Mouse (Mus musculus) MEL (cell line): ENCODE measurements around the gene Usp32. TPM values are rescaled to one million over a fixed set of nuclear protein-coding genes. Genes with fewer than 3 reads are reported as not detected.

Experiments
- DNase-seq: peaks from one replicate; pipeline ENCODE4 v3.0.0; 2011; ENCODE audit warnings: low read depth, low spot score
- H3K27ac ChIP-seq: 2 replicates; pipeline ENCODE4 v1.5.1; 2012; ENCODE audit warnings: low read depth, mild to moderate bottlenecking, control low read depth, low read length, moderate library complexity; ENCODE audit not compliant: control insufficient read depth
- H3K27me3 ChIP-seq, 2 experiments: fragments of 150-350 bp in 1 of 2; sonication (generic) in 1 of 2; 2 replicates each; pipeline ENCODE4 v1.6.1; 2012; ENCODE audit warnings: low read length in 2 of 2, mild to moderate bottlenecking in 2 of 2, improper control_type of control experiment in 1 of 2, moderate library complexity in 1 of 2; ENCODE audit not compliant: insufficient read depth in 2 of 2, control insufficient read depth in 1 of 2
- H3K36me3 ChIP-seq, 2 experiments: 2 replicates each; pipeline ENCODE4 v1.6.1; 2012 to 2014; ENCODE audit warnings: low read length in 2 of 2, improper control_type of control experiment in 1 of 2, inconsistent platforms in 1 of 2, mild to moderate bottlenecking in 1 of 2; ENCODE audit not compliant: insufficient read depth in 2 of 2, control insufficient read depth in 1 of 2
- H3K4me1 ChIP-seq, 2 experiments: fragments of 150-350 bp in 1 of 2; sonication (generic) in 1 of 2; 2 replicates each; pipeline ENCODE4 v1.6.1; 2012; ENCODE audit warnings: low read length in 2 of 2, improper control_type of control experiment in 1 of 2, mild to moderate bottlenecking in 1 of 2; ENCODE audit not compliant: insufficient read depth in 2 of 2, control insufficient read depth in 1 of 2
- H3K4me3 ChIP-seq, 2 experiments: fragments of 150-350 bp in 1 of 2; sonication (generic) in 1 of 2; 2 replicates each; pipeline ENCODE4 v1.5.1; 2012; ENCODE audit warnings: low read depth in 2 of 2, low read length in 2 of 2, mild to moderate bottlenecking in 2 of 2, moderate library complexity in 2 of 2, control low read depth in 1 of 2, improper control_type of control experiment in 1 of 2; ENCODE audit not compliant: control insufficient read depth in 1 of 2, insufficient read depth in 1 of 2
- H3K79me2 ChIP-seq: 2 replicates; pipeline ENCODE4 v1.6.1; 2012; ENCODE audit warnings: mild to moderate bottlenecking, low read length, moderate library complexity; ENCODE audit not compliant: control insufficient read depth, poor library complexity, insufficient read depth
- H3K9ac ChIP-seq: 2 replicates; pipeline ENCODE4 v1.6.1; 2012; ENCODE audit warnings: low read depth, mild to moderate bottlenecking, control low read depth, low read length, moderate library complexity; ENCODE audit not compliant: control insufficient read depth, poor library complexity, severe bottlenecking
- H3K9me3 ChIP-seq: fragments of 150-350 bp; sonication (generic); replicated peaks from 2 replicates; pipeline ENCODE4 v1.6.1; 2012; ENCODE audit warnings: mild to moderate bottlenecking, low read length, improper control_type of control experiment, moderate library complexity; ENCODE audit not compliant: insufficient read depth
- BHLHE40 ChIP-seq: IDR thresholded peaks from 2 replicates; pipeline ENCODE4 v1.6.1; 2012; ENCODE audit warnings: low read depth, mild to moderate bottlenecking, inconsistent platforms, low read length, improper control_type of control experiment, borderline replicate concordance
- CTCF ChIP-seq, 3 experiments: IDR thresholded peaks in 2 of 3; conservative IDR thresholded peaks in 1 of 3; 2 replicates each; pipeline ENCODE4 v1.5.1; 2011 to 2012; ENCODE audit warnings: low read length in 3 of 3, low read depth in 2 of 3, mild to moderate bottlenecking in 2 of 3, improper control_type of control experiment in 1 of 3, inconsistent platforms in 1 of 3, mixed read lengths in 1 of 3, moderate library complexity in 1 of 3; ENCODE audit not compliant: control insufficient read depth in 1 of 3, insufficient read depth in 1 of 3, poor library complexity in 1 of 3, severe bottlenecking in 1 of 3
- E2F4 ChIP-seq: IDR thresholded peaks from 2 replicates; pipeline ENCODE4 v1.6.1; 2011; ENCODE audit warnings: low read depth, low read length, improper control_type of control experiment, borderline replicate concordance
- GABPA ChIP-seq: IDR thresholded peaks from 2 replicates; pipeline ENCODE4 v1.6.1; 2012; ENCODE audit warnings: low read depth, mild to moderate bottlenecking, inconsistent platforms, low read length, improper control_type of control experiment, moderate library complexity
- JUND ChIP-seq: IDR thresholded peaks from 2 replicates; pipeline ENCODE4 v1.6.1; 2011; ENCODE audit warnings: low read depth, mild to moderate bottlenecking, improper control_type of control experiment, low read length
- KAT2A ChIP-seq: conservative IDR thresholded peaks from 2 replicates; pipeline ENCODE4 v1.6.1; 2012; ENCODE audit warnings: low read depth, low read length, improper control_type of control experiment, inconsistent platforms
- MAX ChIP-seq: IDR thresholded peaks from 2 replicates; pipeline ENCODE4 v1.6.1; 2011; ENCODE audit warnings: low read length, improper control_type of control experiment
- MAZ ChIP-seq: IDR thresholded peaks from 2 replicates; pipeline ENCODE4 v1.6.1; 2012; ENCODE audit warnings: low read depth, mild to moderate bottlenecking, inconsistent platforms, low read length, improper control_type of control experiment
- MEF2A ChIP-seq: IDR thresholded peaks from 2 replicates; pipeline ENCODE4 v1.6.1; 2014; ENCODE audit warnings: low read depth, mild to moderate bottlenecking, inconsistent platforms, low read length, improper control_type of control experiment; ENCODE audit not compliant: poor library complexity, insufficient replicate concordance, severe bottlenecking; ENCODE audit errors: extremely low read depth
- MXI1 ChIP-seq: IDR thresholded peaks from 2 replicates; pipeline ENCODE4 v1.6.1; 2011; ENCODE audit warnings: mild to moderate bottlenecking, low read depth, low read length, improper control_type of control experiment
- MYB ChIP-seq: IDR thresholded peaks from 2 replicates; pipeline ENCODE4 v1.6.1; 2011; ENCODE audit warnings: mild to moderate bottlenecking, low read depth, low read length, improper control_type of control experiment
- MYC ChIP-seq: IDR thresholded peaks from 2 replicates; pipeline ENCODE4 v1.6.1; 2011; ENCODE audit warnings: low read depth, mild to moderate bottlenecking, low read length, improper control_type of control experiment, moderate library complexity
- NELFE ChIP-seq: IDR thresholded peaks from 2 replicates; pipeline ENCODE4 v1.6.1; 2011; ENCODE audit warnings: low read depth, low read length, improper control_type of control experiment
- NRF1 ChIP-seq: IDR thresholded peaks from 2 replicates; pipeline ENCODE4 v1.6.1; 2014; ENCODE audit warnings: low read depth, mild to moderate bottlenecking, inconsistent platforms, low read length, improper control_type of control experiment, moderate library complexity; ENCODE audit not compliant: poor library complexity, insufficient read depth, severe bottlenecking
- POLR2A ChIP-seq, 2 experiments: IDR thresholded peaks; 2 replicates each; pipeline ENCODE4 v1.6.1; 2011 to 2012; ENCODE audit warnings: low read length in 2 of 2, mild to moderate bottlenecking in 2 of 2, control low read depth in 1 of 2, improper control_type of control experiment in 1 of 2, low read depth in 1 of 2, moderate library complexity in 1 of 2; ENCODE audit not compliant: control insufficient read depth in 1 of 2, insufficient read depth in 1 of 2, poor library complexity in 1 of 2
- POLR2AphosphoS2 ChIP-seq: IDR thresholded peaks from 2 replicates; pipeline ENCODE4 v1.6.1; 2011; ENCODE audit warnings: low read length, improper control_type of control experiment
- POLR2AphosphoS5 ChIP-seq: IDR thresholded peaks from 2 replicates; pipeline ENCODE4 v1.6.1; 2012; ENCODE audit warnings: low read depth, borderline replicate concordance, mild to moderate bottlenecking, inconsistent platforms, low read length, moderate library complexity, mixed read lengths
- SIN3A ChIP-seq: IDR thresholded peaks from 2 replicates; pipeline ENCODE4 v1.6.1; 2012; ENCODE audit warnings: low read length, improper control_type of control experiment, inconsistent platforms
- SMC3 ChIP-seq: IDR thresholded peaks from 2 replicates; pipeline ENCODE4 v1.6.1; 2011; ENCODE audit warnings: low read depth, low read length, improper control_type of control experiment
- TAL1 ChIP-seq: IDR thresholded peaks from 2 replicates; pipeline ENCODE4 v1.6.1; 2012; ENCODE audit warnings: mild to moderate bottlenecking, inconsistent platforms, low read length, moderate library complexity, mixed read lengths
- TBP ChIP-seq: IDR thresholded peaks from 2 replicates; pipeline ENCODE4 v1.8.0; 2011; ENCODE audit warnings: low read depth, low read length, improper control_type of control experiment
- TCF12 ChIP-seq: IDR thresholded peaks from 2 replicates; pipeline ENCODE4 v1.6.1; 2014; ENCODE audit warnings: low read depth, mild to moderate bottlenecking, inconsistent platforms, low read length, improper control_type of control experiment, moderate library complexity
- UBTF ChIP-seq: IDR thresholded peaks from 2 replicates; pipeline ENCODE4 v1.6.1; 2012; ENCODE audit warnings: low read depth, mild to moderate bottlenecking, inconsistent platforms, low read length, improper control_type of control experiment, moderate library complexity, borderline replicate concordance; ENCODE audit not compliant: insufficient read depth
- USF2 ChIP-seq, 2 experiments: IDR thresholded peaks; 2 replicates each; pipeline ENCODE4 v1.6.1; 2011 to 2012; ENCODE audit warnings: improper control_type of control experiment in 2 of 2, low read length in 2 of 2, borderline replicate concordance in 1 of 2, inconsistent platforms in 1 of 2, low read depth in 1 of 2, mild to moderate bottlenecking in 1 of 2; ENCODE audit not compliant: insufficient read depth in 1 of 2
- ZC3H11A ChIP-seq: IDR thresholded peaks from 2 replicates; pipeline ENCODE4 v1.6.1; 2012; ENCODE audit warnings: low read depth, mild to moderate bottlenecking, inconsistent platforms, low read length, improper control_type of control experiment
- ZMIZ1 ChIP-seq: IDR thresholded peaks from 2 replicates; pipeline ENCODE4 v1.6.1; 2012; ENCODE audit warnings: low read depth, mild to moderate bottlenecking, inconsistent platforms, low read length, improper control_type of control experiment, moderate library complexity
- ZNF384 ChIP-seq: IDR thresholded peaks from 2 replicates; pipeline ENCODE4 v1.6.1; 2012; ENCODE audit warnings: low read depth, mild to moderate bottlenecking, inconsistent platforms, low read length, improper control_type of control experiment
- polyA plus RNA-seq, 2 experiments: library from polyadenylated mRNA; stranded (reverse) in 1 of 2; unstranded in 1 of 2; fragments of >175 nt in 1 of 2; fragments of >200 nt in 1 of 2; gene quantifications; 2 replicates each; pipeline versions ENCODE4 v1.2.1 to v1.2.4; 2012; ENCODE audit warnings: low replicate concordance in 2 of 2, low read depth in 1 of 2; ENCODE audit not compliant: insufficient read length in 2 of 2, insufficient read depth in 1 of 2, missing spikeins in 1 of 2
- total RNA-seq: library from RNA; depleted of rRNA; stranded (reverse); fragments of 300-350 nt; gene quantifications from 2 replicates; pipeline ENCODE4 v1.2.3, GENCODE M21; 2012

Gene Usp32
- total and polyA plus RNA-seq, 3 experiments, result 11.3 to 11.5 TPM; not detected in 1

GRCm38 (mm10) chr11:84967113-84967512 lies 172.8 kb downstream of the Usp32 start:
- Histone ChIP-seq H3K79me2 (no peaks in the 10 kb centered on the region), H3K36me3 (no peaks in the 10 kb centered on the region), H3K9ac (no peak overlapping the region), H3K9me3 (no peaks in the 10 kb centered on the region), H3K27ac (no peak overlapping the region), H3K4me3 (no peak overlapping the region), H3K27me3 (peaks cover 1 to 2% of the 10 kb centered on the region in 2 experiments; a peak in 2 of 4 replicates), H3K4me1 (no peaks in the 10 kb centered on the region)
- TF ChIP-seq E2F4 (no peak), BHLHE40 (no peak), MAZ (no peak), JUND (no peak), KAT2A (no peak), CTCF (IDR thresholded peaks at IDR 0.05 in 2 of 3, conservative IDR thresholded peaks at IDR 0.05 in 1 of 3; ENCODE audit: control insufficient read depth in 1 of 3, insufficient read depth in 1 of 3, low read depth in 2 of 3, low read length in 3 of 3, poor library complexity in 1 of 3, severe bottlenecking in 1 of 3) (no peak), SIN3A (no peak), MYB (no peak), SMC3 (no peak), TCF12 (no peak), ZMIZ1 (no peak), MEF2A (no peak), NELFE (no peak)
- no peak for DNase-seq

DNA sequence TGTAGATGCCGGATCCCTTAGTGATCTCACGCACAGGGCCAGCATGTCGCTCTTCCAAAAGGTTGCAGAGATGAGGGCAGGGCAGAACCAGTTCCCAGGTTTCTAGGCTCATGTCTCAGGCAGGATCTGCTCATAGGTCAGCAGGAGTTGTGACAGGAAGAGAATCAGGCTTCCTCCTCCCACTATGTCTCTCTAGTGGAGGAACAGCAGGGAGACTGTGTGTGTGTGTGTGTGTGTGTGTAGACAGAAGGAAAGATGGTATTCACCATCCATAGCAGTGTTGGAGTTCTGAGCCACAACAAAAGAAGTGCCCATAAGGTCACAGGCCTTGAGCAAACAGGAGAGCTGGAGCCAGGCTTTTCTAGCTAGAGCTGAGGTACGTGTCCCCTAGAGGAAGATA lies 173.3 kb downstream of the Usp32 start:
- Histone ChIP-seq H3K9me3 (no peaks in the 10 kb centered on the region), H3K9ac (no peak overlapping the region), H3K4me1 (no peaks in the 10 kb centered on the region), H3K27me3 (peaks cover 1 to 2% of the 10 kb centered on the region in 2 experiments; a peak in 2 of 4 replicates), H3K79me2 (no peaks in the 10 kb centered on the region), H3K36me3 (no peaks in the 10 kb centered on the region), H3K27ac (no peak overlapping the region), H3K4me3 (no peak overlapping the region)
- DNase-seq, result no peak
- no peak for TF ChIP-seq POLR2AphosphoS2
- TF ChIP-seq USF2 (IDR thresholded peaks at IDR 0.05; ENCODE audit: borderline replicate concordance in 1 of 2, insufficient read depth in 1 of 2, low read depth in 1 of 2, low read length in 2 of 2), result no peak
- TF ChIP-seq TAL1, result no peak
- TF ChIP-seq ZNF384, result no peak
- no peak for TF ChIP-seq POLR2A (IDR thresholded peaks at IDR 0.05; ENCODE audit: control insufficient read depth in 1 of 2, insufficient read depth in 1 of 2, low read depth in 1 of 2, low read length in 2 of 2, poor library complexity in 1 of 2)
- no peak for TF ChIP-seq ZC3H11A
- TF ChIP-seq NRF1, result no peak
- no peak for TF ChIP-seq MXI1
- TF ChIP-seq MYB, result no peak
- TF ChIP-seq TCF12, result no peak
- TF ChIP-seq TBP, result no peak
- TF ChIP-seq UBTF, result no peak
- TF ChIP-seq MAX, result no peak
- TF ChIP-seq KAT2A, result no peak
- TF ChIP-seq POLR2AphosphoS5, result no peak
- no peak for TF ChIP-seq MYC
- no peak for TF ChIP-seq GABPA
